Comparison of ENCODE assay signal across 27 mouse cellular contexts in genomic region chr14:100415099-100415498, GRCm38 (mm10).
DNase-seq lines count a peak whose midpoint lies in the region; ATAC-seq and TF ChIP-seq lines count a peak whose summit lies in the region.
"Had no signal": no experiment of that assay in that cellular context is flagged by ENCODE, and none has a peak within 500 bp of the region (broad histone marks: within the 10 kb centered on the region; RNA-seq: fewer than 3 reads in every experiment).

No protein-coding gene starts in this region.

- no peak for TF ChIP-seq RAD21 in MEL (IDR thresholded peaks at IDR 0.05; ENCODE audit: low read depth, low read length)

- 34% methylated on average over 4 of the region's 4 CpGs for WGBS in liver, postnatal 0 days (ENCODE audit: insufficient replicate concordance)
- WGBS in forebrain, postnatal 0 days = 72% methylated on average over 4 of the region's 4 CpGs
- WGBS in midbrain, embryonic 11.5 days = 70% methylated on average over 4 of the region's 4 CpGs

- H3K4me1 ChIP-seq in liver, postnatal 0 days (ENCODE audit: insufficient read depth) = no peaks in the 10 kb centered on the region
- H3K4me1 ChIP-seq in MEL (ENCODE audit: control insufficient read depth in 1 of 2, insufficient read depth in 2 of 2, low read length in 2 of 2) = no peaks in the 10 kb centered on the region
- no peaks in the 10 kb centered on the region for H3K4me1 ChIP-seq in forebrain, postnatal 0 days (ENCODE audit: insufficient read depth)
- H3K4me1 ChIP-seq in midbrain, embryonic 11.5 days (ENCODE audit: control insufficient read depth, insufficient read depth, low read length) = no peaks in the 10 kb centered on the region
- H3K4me1 ChIP-seq: embryonic facial prominence, embryonic 13.5 days; forebrain, embryonic 12.5 days; forebrain, embryonic 15.5 days; hindbrain, embryonic 10.5 days; hindbrain, embryonic 13.5 days; intestine, embryonic 15.5 days had no signal

- no peak overlapping the region for H3K4me3 ChIP-seq in liver, postnatal 0 days (ENCODE audit: low read depth, low read length)
- peak overlapping the region; percentile 51 to 80 for H3K4me3 ChIP-seq in MEL (ENCODE audit: control insufficient read depth in 1 of 2, insufficient read depth in 1 of 2, low read depth in 2 of 2, low read length in 2 of 2)
- no peak overlapping the region for H3K4me3 ChIP-seq in forebrain, postnatal 0 days (ENCODE audit: low read depth, low read length)
- H3K4me3 ChIP-seq in midbrain, embryonic 11.5 days (ENCODE audit: low read depth, low read length) = no peak overlapping the region
- H3K4me3 ChIP-seq: embryonic facial prominence, embryonic 10.5 days; embryonic facial prominence, embryonic 13.5 days; erythroblast, embryonic 14.5 days; forebrain, embryonic 12.5 days; forebrain, embryonic 15.5 days; gastrocnemius, adult 2 months; hindbrain, embryonic 10.5 days; hindbrain, embryonic 13.5 days; intestine, embryonic 15.5 days had no signal

- H3K36me3 ChIP-seq in liver, postnatal 0 days (replicated peaks; ENCODE audit: insufficient read depth, low read length) = no peaks in the 10 kb centered on the region
- H3K36me3 ChIP-seq in MEL (ENCODE audit: control insufficient read depth in 1 of 2, insufficient read depth in 2 of 2, low read length in 2 of 2) = no peaks in the 10 kb centered on the region
- no peaks in the 10 kb centered on the region for H3K36me3 ChIP-seq in forebrain, postnatal 0 days (ENCODE audit: insufficient read depth)
- no peaks in the 10 kb centered on the region for H3K36me3 ChIP-seq in midbrain, embryonic 11.5 days (ENCODE audit: control insufficient read depth, insufficient read depth, low read length)
- H3K36me3 ChIP-seq: embryonic facial prominence, embryonic 10.5 days; embryonic facial prominence, embryonic 13.5 days; forebrain, embryonic 12.5 days; forebrain, embryonic 15.5 days; G1E; hindbrain, embryonic 10.5 days; hindbrain, embryonic 13.5 days; intestine, embryonic 15.5 days had no signal

- H3K27ac ChIP-seq in liver, postnatal 0 days (ENCODE audit: low read depth) = 0 out of 2 replicates have a peak overlapping the region, but pooled peaks have one; percentile 12
- H3K27ac ChIP-seq in MEL (ENCODE audit: control insufficient read depth, low read depth, low read length) = no peak overlapping the region
- H3K27ac ChIP-seq in forebrain, postnatal 0 days (ENCODE audit: low read depth, low read length) = no peak overlapping the region
- H3K27ac ChIP-seq in midbrain, embryonic 11.5 days (ENCODE audit: low read depth, low read length) = no peak overlapping the region
- H3K27ac ChIP-seq: embryonic facial prominence, embryonic 10.5 days; embryonic facial prominence, embryonic 13.5 days; forebrain, embryonic 12.5 days; forebrain, embryonic 15.5 days; gastrocnemius, adult 2 months; hindbrain, embryonic 10.5 days; hindbrain, embryonic 13.5 days; intestine, embryonic 15.5 days had no signal

- DNase-seq in liver, postnatal 0 days = no peak
- no peak for DNase-seq in liver
- DNase-seq in MEL (ENCODE audit: low read depth, low spot score) = peak; percentile 18
- DNase-seq in forebrain, postnatal 0 days = no peak
- DNase-seq in gastrocnemius, adult 18-20 months (ENCODE audit: low spot score) = no peak
- no peak for DNase-seq in midbrain, embryonic 11.5 days (ENCODE audit: low spot score, missing footprints)
- DNase-seq: adrenal gland, postnatal 10 days; adrenal gland, postnatal 36 days; cerebellum, adult 18-20 months; cerebellum, adult 9-10 months; cerebellum, postnatal 25 days; embryo, embryonic 11 days; gastrocnemius, adult 2 months; gastrocnemius, postnatal 14 days; heart, adult 11 months had no signal

- no peaks in the 10 kb centered on the region for H3K9me3 ChIP-seq in liver, postnatal 0 days (ENCODE audit: low read length)
- no peaks in the 10 kb centered on the region for H3K9me3 ChIP-seq in MEL (replicated peaks; ENCODE audit: insufficient read depth, low read length)
- H3K9me3 ChIP-seq in forebrain, postnatal 0 days (ENCODE audit: low read length) = no peaks in the 10 kb centered on the region
- no peaks in the 10 kb centered on the region for H3K9me3 ChIP-seq in midbrain, embryonic 11.5 days (ENCODE audit: control insufficient read depth, low read length)
- H3K9me3 ChIP-seq: embryonic facial prominence, embryonic 10.5 days; embryonic facial prominence, embryonic 13.5 days; forebrain, embryonic 12.5 days; forebrain, embryonic 15.5 days; hindbrain, embryonic 10.5 days; hindbrain, embryonic 13.5 days; intestine, embryonic 15.5 days had no signal

- no peak for ATAC-seq in liver, postnatal 0 days
- ATAC-seq in megakaryocyte progenitor cell, adult 5-6 weeks (replicated peaks; ENCODE audit: poor library complexity) = peak; percentile 66
- ATAC-seq in forebrain, postnatal 0 days = no peak
- ATAC-seq in midbrain, embryonic 11.5 days (ENCODE audit: low FRiP score) = no peak
- ATAC-seq: forebrain, embryonic 15.5 days; hindbrain, embryonic 16.5 days; intestine, embryonic 15.5 days had no signal

- H3K27me3 ChIP-seq in liver, postnatal 0 days (ENCODE audit: insufficient read depth, low read length) = no peaks in the 10 kb centered on the region
- no peaks in the 10 kb centered on the region for H3K27me3 ChIP-seq in MEL (ENCODE audit: control insufficient read depth in 1 of 2, insufficient read depth in 2 of 2, low read length in 2 of 2)
- no peaks in the 10 kb centered on the region for H3K27me3 ChIP-seq in forebrain, postnatal 0 days (ENCODE audit: insufficient read depth, low read length)
- H3K27me3 ChIP-seq in midbrain, embryonic 11.5 days (ENCODE audit: control insufficient read depth, insufficient read depth, low read length) = no peaks in the 10 kb centered on the region
- H3K27me3 ChIP-seq: embryonic facial prominence, embryonic 13.5 days; forebrain, embryonic 12.5 days; forebrain, embryonic 15.5 days; hindbrain, embryonic 13.5 days; intestine, embryonic 15.5 days had no signal

- H3K79me2 ChIP-seq in MEL (ENCODE audit: control insufficient read depth, insufficient read depth, low read length, poor library complexity) = no peaks in the 10 kb centered on the region

- H3K4me2 ChIP-seq in liver, postnatal 0 days (ENCODE audit: low read depth, low read length) = no peak overlapping the region
- H3K4me2 ChIP-seq in forebrain, postnatal 0 days (ENCODE audit: low read depth) = no peak overlapping the region
- no peak overlapping the region for H3K4me2 ChIP-seq in midbrain, embryonic 11.5 days
- H3K4me2 ChIP-seq: embryonic facial prominence, embryonic 13.5 days; forebrain, embryonic 12.5 days; forebrain, embryonic 15.5 days; heart, embryonic 11.5 days; hindbrain, embryonic 13.5 days; intestine, embryonic 15.5 days had no signal

- no peak for TF ChIP-seq POLR2A in MEL (IDR thresholded peaks at IDR 0.05; ENCODE audit: control insufficient read depth in 1 of 2, insufficient read depth in 1 of 2, low read depth in 1 of 2, low read length in 2 of 2, poor library complexity in 1 of 2)

- no peak for TF ChIP-seq CTCF in liver, postnatal 0 days (IDR thresholded peaks at IDR 0.05; ENCODE audit: low read depth)
- TF ChIP-seq CTCF in MEL (IDR thresholded peaks at IDR 0.05 in 2 of 3, conservative IDR thresholded peaks at IDR 0.05 in 1 of 3; ENCODE audit: control insufficient read depth in 1 of 3, insufficient read depth in 1 of 3, low read depth in 2 of 3, low read length in 3 of 3, poor library complexity in 1 of 3, severe bottlenecking in 1 of 3) = no peak
- no peak for TF ChIP-seq CTCF in forebrain, postnatal 0 days (IDR thresholded peaks at IDR 0.05; ENCODE audit: low read depth)

- H3K9ac ChIP-seq in liver, postnatal 0 days (replicated peaks) = no peak overlapping the region
- peak overlapping the region; percentile 27 for H3K9ac ChIP-seq in MEL (ENCODE audit: control insufficient read depth, low read depth, low read length, poor library complexity, severe bottlenecking)
- no peak overlapping the region for H3K9ac ChIP-seq in forebrain, postnatal 0 days
- H3K9ac ChIP-seq in midbrain, embryonic 11.5 days (ENCODE audit: low read length) = no peak overlapping the region
- H3K9ac ChIP-seq: embryonic facial prominence, embryonic 13.5 days; forebrain, embryonic 12.5 days; forebrain, embryonic 15.5 days; hindbrain, embryonic 13.5 days; intestine, embryonic 15.5 days had no signal

- no peak for TF ChIP-seq EP300 in liver, postnatal 0 days (IDR thresholded peaks at IDR 0.05; ENCODE audit: low read depth)
- no peak for TF ChIP-seq EP300 in MEL (IDR thresholded peaks at IDR 0.05; ENCODE audit: low read depth in 1 of 2, low read length in 2 of 2)

TF ChIP-seq in MEL, 35 proteins besides CTCF, POLR2A, EP300 and RAD21:
- no peak for TF ChIP-seq KAT2A (conservative IDR thresholded peaks at IDR 0.05; ENCODE audit: low read depth, low read length)
- no peak for TF ChIP-seq ZKSCAN1 (IDR thresholded peaks at IDR 0.05; ENCODE audit: low read depth, low read length)
- TF ChIP-seq ZNF384 (IDR thresholded peaks at IDR 0.05; ENCODE audit: low read depth, low read length) = no peak
- no peak for TF ChIP-seq TAL1 (IDR thresholded peaks at IDR 0.05; ENCODE audit: low read length)
- no peak for TF ChIP-seq TBP (IDR thresholded peaks at IDR 0.05; ENCODE audit: low read depth, low read length)
- no peak for TF ChIP-seq BHLHE40 (IDR thresholded peaks at IDR 0.05; ENCODE audit: borderline replicate concordance, low read depth, low read length)
- TF ChIP-seq MAZ (IDR thresholded peaks at IDR 0.05; ENCODE audit: low read depth, low read length) = no peak
- TF ChIP-seq TCF12 (IDR thresholded peaks at IDR 0.05; ENCODE audit: low read depth, low read length) = no peak
TF ChIP-seq in MEL: peak in this region for 0.

Comparison
In these comparisons a context has a peak if more than half of its experiments do, and no peak if none do; other contexts are left out.
1. H3K4me3 ChIP-seq: peak in MEL (2 of 2); none in liver, postnatal 0 days (single experiment), forebrain, postnatal 0 days (single experiment) and midbrain, embryonic 11.5 days (single experiment).